Mouse (Mus musculus): ENCODE results near the gene Gm45062.

- TF ChIP-seq EP300 (IDR thresholded peaks at IDR 0.05; ENCODE audit: low read depth): no peak
- no peak for TF ChIP-seq CTCF (IDR thresholded peaks at IDR 0.05; ENCODE audit: low read depth)
These were observed 297.8 kb downstream of the Gm45062 start for GRCm38 (mm10) chr6:8556849-8557571.
